In genomic region chr10:53517770-53518598, GRCm38 (mm10) we compare ENCODE assay signal across 10 mouse cellular contexts.
DNase-seq lines count a peak whose midpoint lies in the region; ATAC-seq and TF ChIP-seq lines count a peak whose summit lies in the region.
"Had no signal": no experiment of that assay in that cellular context is flagged by ENCODE, and none has a peak within 500 bp of the region (broad histone marks: within the 10 kb centered on the region; RNA-seq: fewer than 3 reads in every experiment).

No protein-coding gene starts in this region.

- ATAC-seq in kidney, embryonic 15.5 days (replicated peaks; ENCODE audit: low FRiP score), result no peak
- peak; percentile 60; the same call in 1 of the 2 replicates for ATAC-seq in midbrain, embryonic 16.5 days

- no peaks in the 10 kb centered on the region for H3K36me3 ChIP-seq in kidney, embryonic 15.5 days
- no peaks in the 10 kb centered on the region for H3K36me3 ChIP-seq in hindbrain, embryonic 10.5 days
- H3K36me3 ChIP-seq in midbrain, embryonic 16.5 days (ENCODE audit: control insufficient read depth, insufficient read depth, low read length), result no peaks in the 10 kb centered on the region

- no peaks in the 10 kb centered on the region for H3K27me3 ChIP-seq in kidney, embryonic 15.5 days
- H3K27me3 ChIP-seq in hindbrain, embryonic 10.5 days (ENCODE audit: insufficient read depth, poor library complexity, severe bottlenecking), result no peaks in the 10 kb centered on the region
- H3K27me3 ChIP-seq in midbrain, embryonic 16.5 days (ENCODE audit: control insufficient read depth, insufficient read depth, low read depth, low read length), result no peaks in the 10 kb centered on the region

- DNase-seq in kidney, postnatal 36 days, result no peak
- DNase-seq in hindbrain, embryonic 10.5 days (ENCODE audit: low spot score), result no peak
- DNase-seq in layer of hippocampus, postnatal 36 days, result no peak
- DNase-seq in cerebellum, adult 11 months, result no peak
- DNase-seq in kidney, adult 9 months, result no peak

- 76% methylated on average over 14 of the region's 14 CpGs for WGBS in kidney, embryonic 15.5 days
- WGBS in hindbrain, embryonic 10.5 days, result 83% methylated on average over 14 of the region's 14 CpGs
- WGBS in midbrain, embryonic 16.5 days, result 60% methylated on average over 14 of the region's 14 CpGs

- no peak overlapping the region for H3K4me2 ChIP-seq in kidney, embryonic 15.5 days
- H3K4me2 ChIP-seq in midbrain, embryonic 16.5 days (ENCODE audit: low read length), result no peak overlapping the region

- no peak overlapping the region for H3K9ac ChIP-seq in kidney, embryonic 15.5 days
- peak overlapping the region; percentile 16; the same call in 1 of the 2 replicates for H3K9ac ChIP-seq in midbrain, embryonic 16.5 days (ENCODE audit: low read depth, low read length)

- no peak for TF ChIP-seq POLR2A in cortical plate, adult 2 months (IDR thresholded peaks at IDR 0.05; ENCODE audit: extremely low read depth, insufficient read depth, low read length)

- peaks cover 18% of the 10 kb centered on the region for H3K4me1 ChIP-seq in kidney, embryonic 15.5 days
- no peaks in the 10 kb centered on the region for H3K4me1 ChIP-seq in cortical plate, adult 2 months (ENCODE audit: control insufficient read depth, insufficient read depth, low read length)
- H3K4me1 ChIP-seq in hindbrain, embryonic 10.5 days (replicated peaks), result peaks cover 12% of the 10 kb centered on the region
- H3K4me1 ChIP-seq in midbrain, embryonic 16.5 days (ENCODE audit: control insufficient read depth, insufficient read depth, low read length), result peaks cover 6% of the 10 kb centered on the region; the same call in 1 of the 2 replicates

- H3K4me3 ChIP-seq in kidney, embryonic 15.5 days (replicated peaks), result no peak overlapping the region
- H3K4me3 ChIP-seq in cortical plate, adult 2 months (ENCODE audit: insufficient read depth, low read length), result no peak overlapping the region
- H3K4me3 ChIP-seq in hindbrain, embryonic 10.5 days, result no peak overlapping the region
- no peak overlapping the region for H3K4me3 ChIP-seq in midbrain, embryonic 16.5 days (ENCODE audit: low read depth, low read length)
- H3K4me3 ChIP-seq: erythroblast, embryonic 14.5 days; left cerebral cortex, adult 2 months had no signal

- peak overlapping the region; percentile 79 for H3K27ac ChIP-seq in kidney, embryonic 15.5 days
- 0 out of 2 replicates have a peak overlapping the region, but pooled peaks have one; percentile 59 for H3K27ac ChIP-seq in cortical plate, adult 2 months (ENCODE audit: insufficient read depth, low read length)
- H3K27ac ChIP-seq in hindbrain, embryonic 10.5 days, result peak overlapping the region; percentile 47; the same call in 1 of the 2 replicates
- peak overlapping the region; percentile 30; the same call in 1 of the 2 replicates for H3K27ac ChIP-seq in midbrain, embryonic 16.5 days (ENCODE audit: low read length)
- H3K27ac ChIP-seq: left cerebral cortex, adult 2 months had no signal

- no peaks in the 10 kb centered on the region for H3K9me3 ChIP-seq in kidney, embryonic 15.5 days (replicated peaks)
- H3K9me3 ChIP-seq in hindbrain, embryonic 10.5 days, result no peaks in the 10 kb centered on the region
- H3K9me3 ChIP-seq in midbrain, embryonic 16.5 days (replicated peaks; ENCODE audit: control insufficient read depth, low read length, poor library complexity, severe bottlenecking), result no peaks in the 10 kb centered on the region

- no peak for TF ChIP-seq CTCF in cortical plate, adult 2 months (IDR thresholded peaks at IDR 0.05; ENCODE audit: extremely low read depth, insufficient read depth, low read length)
